Mouse (Mus musculus) MEL (cell line): ENCODE measurements around the gene Skida1. TPM values are rescaled to one million over a fixed set of nuclear protein-coding genes. Genes with fewer than 3 reads are reported as not detected.

Source experiments
- DNase-seq: peaks from one replicate; pipeline ENCODE4 v3.0.0; 2011; ENCODE audit warnings: low read depth, low spot score
- H3K27ac ChIP-seq: 2 replicates; pipeline ENCODE4 v1.5.1; 2012; ENCODE audit warnings: low read depth, mild to moderate bottlenecking, control low read depth, low read length, moderate library complexity; ENCODE audit not compliant: control insufficient read depth
- H3K27me3 ChIP-seq, 2 experiments: fragments of 150-350 bp in 1 of 2; sonication (generic) in 1 of 2; 2 replicates each; pipeline ENCODE4 v1.6.1; 2012; ENCODE audit warnings: low read length in 2 of 2, mild to moderate bottlenecking in 2 of 2, improper control_type of control experiment in 1 of 2, moderate library complexity in 1 of 2; ENCODE audit not compliant: insufficient read depth in 2 of 2, control insufficient read depth in 1 of 2
- H3K36me3 ChIP-seq, 2 experiments: 2 replicates each; pipeline ENCODE4 v1.6.1; 2012 to 2014; ENCODE audit warnings: low read length in 2 of 2, improper control_type of control experiment in 1 of 2, inconsistent platforms in 1 of 2, mild to moderate bottlenecking in 1 of 2; ENCODE audit not compliant: insufficient read depth in 2 of 2, control insufficient read depth in 1 of 2
- H3K4me1 ChIP-seq, 2 experiments: fragments of 150-350 bp in 1 of 2; sonication (generic) in 1 of 2; 2 replicates each; pipeline ENCODE4 v1.6.1; 2012; ENCODE audit warnings: low read length in 2 of 2, improper control_type of control experiment in 1 of 2, mild to moderate bottlenecking in 1 of 2; ENCODE audit not compliant: insufficient read depth in 2 of 2, control insufficient read depth in 1 of 2
- H3K4me3 ChIP-seq, 2 experiments: fragments of 150-350 bp in 1 of 2; sonication (generic) in 1 of 2; 2 replicates each; pipeline ENCODE4 v1.5.1; 2012; ENCODE audit warnings: low read depth in 2 of 2, low read length in 2 of 2, mild to moderate bottlenecking in 2 of 2, moderate library complexity in 2 of 2, control low read depth in 1 of 2, improper control_type of control experiment in 1 of 2; ENCODE audit not compliant: control insufficient read depth in 1 of 2, insufficient read depth in 1 of 2
- H3K79me2 ChIP-seq: 2 replicates; pipeline ENCODE4 v1.6.1; 2012; ENCODE audit warnings: mild to moderate bottlenecking, low read length, moderate library complexity; ENCODE audit not compliant: control insufficient read depth, poor library complexity, insufficient read depth
- H3K9ac ChIP-seq: 2 replicates; pipeline ENCODE4 v1.6.1; 2012; ENCODE audit warnings: low read depth, mild to moderate bottlenecking, control low read depth, low read length, moderate library complexity; ENCODE audit not compliant: control insufficient read depth, poor library complexity, severe bottlenecking
- H3K9me3 ChIP-seq: fragments of 150-350 bp; sonication (generic); replicated peaks from 2 replicates; pipeline ENCODE4 v1.6.1; 2012; ENCODE audit warnings: mild to moderate bottlenecking, low read length, improper control_type of control experiment, moderate library complexity; ENCODE audit not compliant: insufficient read depth
- BHLHE40 ChIP-seq: IDR thresholded peaks from 2 replicates; pipeline ENCODE4 v1.6.1; 2012; ENCODE audit warnings: low read depth, mild to moderate bottlenecking, inconsistent platforms, low read length, improper control_type of control experiment, borderline replicate concordance
- CHD1 ChIP-seq: IDR thresholded peaks from 2 replicates; pipeline ENCODE4 v1.6.1; 2012; ENCODE audit warnings: low read depth, mild to moderate bottlenecking, inconsistent platforms, low read length, improper control_type of control experiment
- CHD2 ChIP-seq: IDR thresholded peaks from 2 replicates; pipeline ENCODE4 v1.6.1; 2011; ENCODE audit warnings: low read length, improper control_type of control experiment
- E2F4 ChIP-seq: IDR thresholded peaks from 2 replicates; pipeline ENCODE4 v1.6.1; 2011; ENCODE audit warnings: low read depth, low read length, improper control_type of control experiment, borderline replicate concordance
- ETS1 ChIP-seq: IDR thresholded peaks from 2 replicates; pipeline ENCODE4 v1.6.1; 2012; ENCODE audit warnings: low read depth, mild to moderate bottlenecking, inconsistent platforms, low read length, improper control_type of control experiment, moderate library complexity
- GATA1 ChIP-seq: IDR thresholded peaks from 2 replicates; pipeline ENCODE4 v1.6.1; 2011; ENCODE audit warnings: low read depth, low read length, improper control_type of control experiment
- KAT2A ChIP-seq: conservative IDR thresholded peaks from 2 replicates; pipeline ENCODE4 v1.6.1; 2012; ENCODE audit warnings: low read depth, low read length, improper control_type of control experiment, inconsistent platforms
- MAZ ChIP-seq: IDR thresholded peaks from 2 replicates; pipeline ENCODE4 v1.6.1; 2012; ENCODE audit warnings: low read depth, mild to moderate bottlenecking, inconsistent platforms, low read length, improper control_type of control experiment
- POLR2AphosphoS2 ChIP-seq: IDR thresholded peaks from 2 replicates; pipeline ENCODE4 v1.6.1; 2011; ENCODE audit warnings: low read length, improper control_type of control experiment
- TCF12 ChIP-seq: IDR thresholded peaks from 2 replicates; pipeline ENCODE4 v1.6.1; 2014; ENCODE audit warnings: low read depth, mild to moderate bottlenecking, inconsistent platforms, low read length, improper control_type of control experiment, moderate library complexity
- UBTF ChIP-seq: IDR thresholded peaks from 2 replicates; pipeline ENCODE4 v1.6.1; 2012; ENCODE audit warnings: low read depth, mild to moderate bottlenecking, inconsistent platforms, low read length, improper control_type of control experiment, moderate library complexity, borderline replicate concordance; ENCODE audit not compliant: insufficient read depth
- USF2 ChIP-seq, 2 experiments: IDR thresholded peaks; 2 replicates each; pipeline ENCODE4 v1.6.1; 2011 to 2012; ENCODE audit warnings: improper control_type of control experiment in 2 of 2, low read length in 2 of 2, borderline replicate concordance in 1 of 2, inconsistent platforms in 1 of 2, low read depth in 1 of 2, mild to moderate bottlenecking in 1 of 2; ENCODE audit not compliant: insufficient read depth in 1 of 2
- ZC3H11A ChIP-seq: IDR thresholded peaks from 2 replicates; pipeline ENCODE4 v1.6.1; 2012; ENCODE audit warnings: low read depth, mild to moderate bottlenecking, inconsistent platforms, low read length, improper control_type of control experiment
- ZMIZ1 ChIP-seq: IDR thresholded peaks from 2 replicates; pipeline ENCODE4 v1.6.1; 2012; ENCODE audit warnings: low read depth, mild to moderate bottlenecking, inconsistent platforms, low read length, improper control_type of control experiment, moderate library complexity
- ZNF384 ChIP-seq: IDR thresholded peaks from 2 replicates; pipeline ENCODE4 v1.6.1; 2012; ENCODE audit warnings: low read depth, mild to moderate bottlenecking, inconsistent platforms, low read length, improper control_type of control experiment
- polyA plus RNA-seq, 2 experiments: library from polyadenylated mRNA; stranded (reverse) in 1 of 2; unstranded in 1 of 2; fragments of >175 nt in 1 of 2; fragments of >200 nt in 1 of 2; gene quantifications; 2 replicates each; pipeline versions ENCODE4 v1.2.1 to v1.2.4; 2012; ENCODE audit warnings: low replicate concordance in 2 of 2, low read depth in 1 of 2; ENCODE audit not compliant: insufficient read length in 2 of 2, insufficient read depth in 1 of 2, missing spikeins in 1 of 2
- total RNA-seq: library from RNA; depleted of rRNA; stranded (reverse); fragments of 300-350 nt; gene quantifications from 2 replicates; pipeline ENCODE4 v1.2.3, GENCODE M21; 2012; rRNA removed

Gene Skida1
- total RNA-seq = 0.12 and 0.13 TPM in 2 replicates
- under 1 TPM in 1 of 2 experiments, not detected in 1; 0.88 TPM for polyA plus RNA-seq

DNA sequence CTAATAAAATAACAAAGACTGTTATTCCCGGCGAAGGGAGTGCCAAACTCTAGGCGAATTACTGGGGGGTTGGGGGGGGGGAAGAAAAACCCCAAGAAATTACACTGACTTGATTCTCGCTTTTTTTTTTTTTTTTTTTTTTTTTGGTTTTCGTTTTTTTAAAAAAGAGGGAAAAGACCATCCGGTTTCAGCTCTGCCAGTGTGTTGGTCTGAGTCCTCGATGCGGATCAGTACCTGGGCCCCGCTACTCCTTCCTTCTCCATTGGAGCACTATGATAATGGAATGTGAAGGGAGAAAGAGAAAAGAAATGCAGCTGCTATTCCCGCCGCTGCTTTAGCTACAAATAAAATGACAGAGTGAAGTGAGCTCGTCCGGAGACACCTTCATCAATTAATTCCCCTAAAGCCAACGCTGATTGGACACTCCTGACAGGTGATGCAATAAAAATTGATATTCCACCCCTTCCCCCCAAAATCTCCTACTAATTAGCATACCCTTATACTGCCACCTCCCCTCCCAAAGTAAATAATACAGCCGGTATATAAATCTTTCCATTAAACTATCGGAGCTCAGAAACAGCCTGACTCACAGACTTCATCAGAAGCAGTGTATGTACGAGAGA is at the start of gene Skida1:
Gene Skida1, minus strand, starts transcription at position 599 of the 623 bp plus-strand sequence.
- Histone ChIP-seq H3K27ac (peak within 1 kb of the TSS; percentile 37), H3K27me3 (peaks cover 16 to 26% of the 10 kb centered on the region in 2 experiments)
- no peak for TF ChIP-seq KAT2A
- peak; percentile 73 for TF ChIP-seq ZNF384

DNA sequence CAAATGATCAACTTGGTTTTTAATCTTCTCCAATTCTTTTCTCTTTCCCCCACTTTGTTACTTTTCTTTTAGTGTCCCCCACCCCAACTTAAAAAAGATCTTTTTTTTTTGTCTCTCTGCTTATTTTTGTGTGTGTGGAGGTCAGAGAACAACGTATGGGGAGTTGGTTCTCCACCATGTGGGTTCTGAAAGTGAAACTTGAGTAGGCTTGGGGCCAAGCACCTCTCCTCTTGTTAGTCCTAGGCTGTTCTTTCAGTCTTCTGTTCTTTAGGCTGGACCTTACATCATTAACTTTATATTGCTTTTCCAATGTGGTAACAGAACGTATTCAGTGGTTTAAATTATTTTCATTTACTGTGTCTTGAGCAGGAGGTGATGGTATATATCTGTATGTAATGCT is 47.0 kb upstream of the Skida1 start:
- no peak overlapping the region for H3K27ac ChIP-seq
- H3K79me2 ChIP-seq = peaks cover 14% of the 10 kb centered on the region
- no peak overlapping the region for H3K9ac ChIP-seq
- no peaks in the 10 kb centered on the region for H3K4me1 ChIP-seq
- no peaks in the 10 kb centered on the region for H3K9me3 ChIP-seq
- no peak for TF ChIP-seq GATA1
- TF ChIP-seq ZC3H11A = no peak
- TF ChIP-seq ETS1 = no peak
- TF ChIP-seq USF2 (IDR thresholded peaks at IDR 0.05; ENCODE audit: borderline replicate concordance in 1 of 2, insufficient read depth in 1 of 2, low read depth in 1 of 2, low read length in 2 of 2) = no peak
- TF ChIP-seq UBTF = no peak
- TF ChIP-seq KAT2A = no peak
- no peak for TF ChIP-seq CHD1
- no peak for TF ChIP-seq E2F4
- no peak for TF ChIP-seq POLR2AphosphoS2
- peaks cover 0 to 47% of the 10 kb centered on the region in 2 experiments; a peak in 2 of 4 replicates for H3K36me3 ChIP-seq
- no peak for DNase-seq
- H3K27me3 ChIP-seq = no peaks in the 10 kb centered on the region
- H3K4me3 ChIP-seq = no peak overlapping the region

More for the DNA sequence above, at the start of gene Skida1:
- peaks cover 0 to 6% of the 10 kb centered on the region in 2 experiments; a peak in 1 of 4 replicates for H3K36me3 ChIP-seq
- peaks cover 0 to 3% of the 10 kb centered on the region in 2 experiments; a peak in 1 of 4 replicates for H3K4me1 ChIP-seq
- peak within 1 kb of the TSS; percentile 70 for H3K9ac ChIP-seq
- H3K4me3 ChIP-seq = peak within 1 kb of the TSS; percentile 73 to 83
- H3K9me3 ChIP-seq = no peaks in the 10 kb centered on the region
- DNase-seq = no peak
- peaks cover 3% of the 10 kb centered on the region; the same call in 1 of the 2 replicates for H3K79me2 ChIP-seq

DNA sequence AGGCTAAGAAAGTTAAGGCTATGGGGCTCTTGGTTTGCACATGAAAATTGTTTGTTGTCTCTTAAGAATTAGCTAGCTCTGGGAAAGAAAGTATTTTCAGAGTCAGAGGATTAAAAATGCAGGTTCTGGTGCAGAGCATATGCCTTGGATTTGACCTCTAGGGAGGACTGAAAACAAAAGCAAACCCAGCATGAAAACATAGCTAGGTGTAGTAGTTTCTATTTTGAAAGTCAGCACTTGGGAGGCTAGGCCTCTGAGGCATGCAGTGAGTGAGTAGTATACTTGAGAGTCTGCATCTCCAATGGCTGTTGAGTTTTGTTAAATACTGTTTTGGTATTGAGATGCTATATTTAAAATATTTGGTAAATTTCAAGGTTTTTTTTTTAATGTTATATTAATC is 45.5 kb upstream of the Skida1 start:
- H3K27ac ChIP-seq = no peak overlapping the region
- H3K79me2 ChIP-seq = peaks cover 11% of the 10 kb centered on the region
- no peaks in the 10 kb centered on the region for H3K4me1 ChIP-seq
- no peak overlapping the region for H3K4me3 ChIP-seq
- H3K9me3 ChIP-seq = no peaks in the 10 kb centered on the region
- DNase-seq = no peak
- H3K36me3 ChIP-seq = peaks cover 0 to 55% of the 10 kb centered on the region in 2 experiments; a peak in 2 of 4 replicates
- H3K27me3 ChIP-seq = no peaks in the 10 kb centered on the region
- H3K9ac ChIP-seq = no peak overlapping the region
- TF ChIP-seq ZMIZ1 (no peak), POLR2AphosphoS2 (no peak), MAZ (no peak), BHLHE40 (no peak), E2F4 (no peak), CHD2 (no peak), TCF12 (no peak)
